Mouse (Mus musculus): Measurements from ENCODE around the gene Dnajc7.
A peak's percentile ranks its signal among the peaks of the same experiment; 100 is the strongest.
"Not testable (repeated sequence)": the region's sequence is repeated elsewhere in the genome, so short reads cannot be mapped to it uniquely, and the experiment has no call there.

Gene Dnajc7

GRCm38 (mm10) chr11:100619982-100620381 lies at the start of gene Dnajc7:
Gene Dnajc7, minus strand, starts transcription at chr11:100620168.
- no peak for DNase-seq (ENCODE audit: extremely low read depth, low read depth)

DNA sequence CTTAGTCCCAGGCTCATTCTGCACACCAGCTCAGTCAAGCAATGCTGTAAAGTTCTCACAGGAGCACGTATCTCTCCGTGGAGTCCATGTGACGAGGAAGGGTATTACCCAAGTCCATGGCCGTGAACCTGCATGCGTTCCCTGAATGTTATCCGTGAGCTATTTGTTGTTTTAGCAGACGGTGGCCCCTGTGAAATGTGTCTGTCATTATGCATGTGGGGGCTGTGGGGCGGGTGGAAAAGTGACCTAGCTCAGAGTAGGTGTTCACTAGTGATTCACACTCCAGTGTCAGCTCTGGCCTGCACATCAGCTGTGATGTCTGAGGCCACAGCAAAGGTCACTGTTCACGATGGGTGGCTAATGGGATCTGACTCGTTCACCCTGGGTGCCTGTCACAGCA lies 39.8 kb upstream of the Dnajc7 start:
- DNase-seq (ENCODE audit: extremely low read depth, low read depth): no peak

DNA sequence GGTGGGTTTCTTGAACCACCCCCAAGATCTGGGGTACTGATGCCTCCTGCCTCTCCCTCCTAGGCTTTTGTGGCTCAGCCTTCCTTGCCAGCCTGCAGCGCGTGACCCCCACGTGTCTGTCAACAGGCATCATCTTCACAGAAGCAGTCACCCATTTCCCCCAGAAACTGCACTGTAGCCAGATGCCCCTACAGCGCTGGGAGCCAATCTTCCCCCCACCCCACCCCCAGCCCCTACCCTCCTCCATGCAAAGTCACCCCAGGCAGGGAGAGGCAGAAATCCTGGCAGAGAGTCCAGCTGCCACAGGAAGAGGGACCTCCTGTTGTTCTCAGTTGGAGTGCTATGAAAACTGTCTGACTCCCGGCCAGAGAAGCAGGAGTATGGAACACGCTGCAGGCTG lies 36.5 kb upstream of the Dnajc7 start:
- DNase-seq (ENCODE audit: extremely low read depth, low read depth): no peak

DNA sequence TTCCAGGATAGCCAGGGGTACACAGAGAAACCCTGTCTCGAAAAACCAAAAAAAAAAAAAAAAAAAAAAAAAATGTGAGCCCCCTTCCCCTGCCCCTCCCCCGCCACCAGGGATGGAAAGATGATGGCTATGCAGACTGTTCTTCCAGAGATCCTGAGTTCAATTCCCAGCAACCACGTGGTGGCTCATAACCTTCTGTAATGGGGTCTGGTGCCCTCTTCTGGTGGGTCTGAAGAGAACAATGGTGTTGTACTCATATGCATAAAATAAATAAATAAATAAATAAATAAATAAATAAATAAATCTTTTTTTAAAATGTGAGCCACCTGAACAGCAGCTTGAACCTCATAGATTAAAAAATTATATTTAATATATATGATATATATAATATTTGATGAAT lies 35.6 kb upstream of the Dnajc7 start:
- not testable (repeated sequence) for DNase-seq (ENCODE audit: extremely low read depth, low read depth)

DNA sequence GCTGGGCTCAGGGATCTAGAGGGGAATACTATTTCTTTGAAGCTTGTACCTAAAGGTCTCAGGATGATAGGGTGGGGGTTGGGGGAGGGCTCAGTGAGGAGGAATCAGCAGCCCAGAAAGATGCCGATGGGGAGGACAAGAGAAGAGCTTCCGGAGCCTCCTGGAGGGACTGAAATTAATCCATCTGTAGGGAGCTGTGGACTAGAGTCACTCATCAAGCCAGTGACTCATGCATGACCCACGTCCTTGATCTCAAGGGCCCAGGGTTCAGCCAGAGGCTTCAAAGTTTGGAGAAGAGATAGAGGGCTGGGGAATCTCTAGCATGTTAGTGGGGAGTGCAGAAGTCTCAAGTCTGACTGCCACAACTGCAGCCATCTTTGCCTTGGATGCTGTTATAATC lies 31.8 kb upstream of the Dnajc7 start:
- DNase-seq (ENCODE audit: extremely low read depth, low read depth): no peak

- no peak for DNase-seq (ENCODE audit: extremely low read depth, low read depth)
These were observed 31.2 kb upstream of the Dnajc7 start for GRCm38 (mm10) chr11:100651205-100651604.

DNA sequence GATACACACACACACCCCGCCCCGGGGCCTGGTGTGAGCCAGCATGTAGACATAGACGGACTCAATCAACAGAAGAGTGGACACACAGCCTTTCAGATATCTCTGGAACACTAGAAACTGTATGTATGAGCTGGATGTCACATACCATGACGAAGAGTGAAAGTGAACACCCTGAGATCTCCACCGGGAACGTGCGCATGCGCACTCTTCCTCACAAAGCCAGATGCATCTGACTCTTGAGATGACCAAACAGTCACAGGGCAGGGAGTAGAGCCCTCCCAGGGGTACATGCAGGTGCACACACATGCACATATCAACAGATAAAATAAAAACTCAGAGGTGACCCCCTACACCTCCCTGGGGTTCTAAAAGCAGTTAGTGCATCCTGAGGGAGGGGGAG lies 28.4 kb upstream of the Dnajc7 start:
- DNase-seq (ENCODE audit: extremely low read depth, low read depth): no peak

DNA sequence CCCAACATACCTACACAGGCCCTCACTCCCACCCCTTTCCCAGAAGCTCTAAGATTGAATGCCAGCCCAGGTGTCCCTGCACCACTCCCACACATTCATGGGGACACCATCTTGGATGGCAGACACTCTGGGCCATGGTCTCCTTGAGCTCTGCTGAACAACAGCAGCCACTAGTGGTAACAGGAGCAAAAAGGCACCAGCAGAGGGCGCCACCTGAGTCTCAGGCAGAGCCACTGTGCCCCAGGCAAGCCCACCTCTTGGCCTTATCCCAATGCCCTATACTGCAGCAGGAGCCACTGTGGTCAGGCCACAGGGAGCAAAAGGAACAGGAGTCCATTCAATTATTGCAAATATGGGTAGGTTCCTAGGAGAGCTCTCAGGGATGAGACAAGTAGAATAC lies 26.3 kb upstream of the Dnajc7 start:
- no peak for DNase-seq (ENCODE audit: extremely low read depth, low read depth)

GRCm38 (mm10) chr11:100643612-100644575 lies 23.9 kb upstream of the Dnajc7 start:
- no peak for DNase-seq (ENCODE audit: extremely low read depth, low read depth)

DNA sequence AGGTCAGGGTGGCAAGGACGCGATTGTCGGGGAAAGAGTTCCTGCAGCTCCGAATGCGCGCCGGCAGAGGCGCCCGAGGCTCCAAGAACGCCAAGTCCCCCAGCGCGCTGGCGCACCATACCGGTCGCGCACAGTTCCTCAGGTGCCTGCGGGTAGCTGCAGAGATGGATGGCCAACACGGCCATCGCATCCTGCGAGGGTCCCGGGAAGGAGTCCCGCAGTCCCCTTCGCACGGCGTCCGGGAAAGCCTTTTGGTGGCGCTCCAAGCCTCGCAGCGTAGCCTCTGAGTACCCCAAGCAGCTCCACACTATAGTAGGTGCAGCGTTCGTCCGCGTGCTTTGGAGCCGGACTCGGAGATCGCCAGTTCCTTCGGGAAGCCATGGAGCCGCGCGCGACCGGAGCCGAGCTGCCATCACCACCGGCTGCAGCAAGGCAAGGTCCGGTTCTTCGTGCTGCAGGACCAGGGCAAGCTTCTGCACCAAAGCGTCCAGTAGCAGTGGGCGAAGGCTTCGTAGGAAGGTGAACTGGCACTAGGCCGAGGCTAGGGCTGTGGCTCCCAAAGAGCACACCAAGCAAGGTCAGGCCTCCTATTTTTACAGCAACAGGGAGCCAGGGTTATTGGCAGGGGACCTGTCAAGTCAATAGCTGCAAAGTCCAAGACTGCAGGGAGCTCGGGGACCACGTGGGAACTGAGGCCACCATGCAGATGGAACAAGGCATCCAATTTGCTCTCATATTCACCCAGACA lies 20.4 kb upstream of the Dnajc7 start:
- DNase-seq (ENCODE audit: extremely low read depth, low read depth): no peak

DNA sequence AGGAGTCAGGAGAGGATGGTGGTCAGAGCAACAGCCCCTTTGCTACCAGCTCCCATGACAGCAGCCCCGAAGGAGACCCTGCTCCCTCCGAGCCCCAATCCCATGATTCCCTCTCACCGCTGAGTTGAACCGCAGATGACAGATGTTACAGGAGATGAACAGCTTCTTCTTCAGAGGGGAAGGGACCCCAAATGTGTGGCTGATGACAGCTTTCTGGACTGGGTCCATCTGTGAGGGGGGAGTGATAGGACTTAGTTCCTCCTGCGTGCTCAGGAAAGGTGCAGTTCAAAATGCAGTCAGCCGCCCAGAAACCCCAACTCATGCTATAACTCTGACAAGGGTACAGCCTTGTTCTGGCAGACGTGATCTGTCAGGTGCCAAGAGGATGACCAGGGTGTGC lies 14.6 kb upstream of the Dnajc7 start:
- peak; percentile 97 for DNase-seq (ENCODE audit: extremely low read depth, low read depth)

DNA sequence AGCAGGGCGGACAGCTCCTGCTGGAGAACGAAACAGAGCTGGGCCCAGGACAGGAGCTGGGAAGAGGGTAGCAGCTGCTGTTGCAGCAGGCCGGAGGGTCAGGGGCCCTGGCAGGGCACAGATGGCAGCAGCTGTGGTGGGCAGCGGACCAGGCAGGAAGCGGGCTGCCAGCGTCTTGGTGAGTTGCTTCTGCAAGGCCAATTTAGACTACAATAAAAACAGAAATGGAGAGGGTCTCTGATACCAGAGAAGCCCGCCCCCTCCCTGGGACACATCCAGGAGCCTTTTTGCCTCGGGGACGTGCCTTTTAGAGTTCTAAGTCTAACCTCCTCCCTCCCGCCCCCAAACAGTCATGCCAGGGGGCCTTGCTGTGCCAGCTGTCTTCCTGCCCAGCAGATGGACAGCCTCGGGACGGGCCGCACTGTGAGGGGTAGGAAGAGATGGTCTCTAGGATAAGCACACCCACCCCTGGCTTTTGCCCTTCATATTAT lies 8.9 kb upstream of the Dnajc7 start:
- no peak for DNase-seq (ENCODE audit: extremely low read depth, low read depth)

DNA sequence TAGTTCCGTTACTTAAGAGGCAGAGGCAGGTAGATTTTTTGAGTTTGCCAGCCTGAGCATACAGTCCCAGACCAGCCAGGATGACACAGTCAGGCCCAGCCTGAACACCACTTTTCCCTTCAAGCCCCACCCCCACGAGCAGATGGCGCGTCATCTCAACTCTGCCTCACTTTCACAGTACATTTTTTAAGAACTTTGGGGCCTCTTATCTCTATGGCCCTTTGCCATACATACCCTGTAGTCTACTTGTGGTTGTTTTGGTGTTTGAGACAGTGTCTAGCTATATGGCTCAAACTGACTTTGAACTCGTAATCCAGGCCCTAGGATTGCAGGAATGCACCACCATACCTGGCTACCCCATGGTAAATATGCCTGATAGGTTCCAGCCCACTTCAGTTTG lies 8.1 kb upstream of the Dnajc7 start:
- DNase-seq (ENCODE audit: extremely low read depth, low read depth): peak; percentile 80

GRCm38 (mm10) chr11:100626701-100627195 lies 6.8 kb upstream of the Dnajc7 start:
- peak; percentile 78 for DNase-seq (ENCODE audit: extremely low read depth, low read depth)

GRCm38 (mm10) chr11:100625754-100626700 lies 6.1 kb upstream of the Dnajc7 start:
- DNase-seq (ENCODE audit: extremely low read depth, low read depth): no peak

- peak; percentile 93 for DNase-seq (ENCODE audit: extremely low read depth, low read depth)
These were observed 3.9 kb upstream of the Dnajc7 start for GRCm38 (mm10) chr11:100623867-100624266.

- DNase-seq (ENCODE audit: extremely low read depth, low read depth): peak; percentile 87
These were observed 2.7 kb upstream of the Dnajc7 start for GRCm38 (mm10) chr11:100622714-100623113.

DNA sequence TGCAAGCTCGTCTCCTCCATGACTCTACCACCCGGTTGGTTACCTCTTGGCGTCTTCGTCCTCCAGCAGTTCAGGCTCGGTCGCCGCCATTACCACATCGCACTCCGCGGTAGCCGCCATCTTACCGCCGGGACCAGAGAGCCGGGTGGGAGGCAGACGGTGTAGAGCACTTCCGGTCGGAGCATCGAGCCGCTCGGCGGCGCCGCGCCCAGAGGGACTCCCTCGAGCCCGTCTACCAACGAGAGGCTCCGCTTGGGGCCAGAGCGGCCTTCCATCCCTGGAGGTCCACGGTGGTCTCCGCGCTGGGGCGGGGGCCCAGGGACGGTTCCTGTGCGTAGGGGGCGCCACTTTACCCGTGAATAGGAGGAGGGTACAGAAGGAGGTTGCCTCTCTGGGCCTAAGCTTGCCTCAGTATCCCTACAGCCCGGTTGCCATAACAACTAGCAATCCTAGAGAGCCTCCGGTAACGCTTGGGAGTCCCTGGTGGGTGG lies 438 bp downstream of the Dnajc7 start:
- DNase-seq (ENCODE audit: extremely low read depth, low read depth): peak; percentile 81

DNA sequence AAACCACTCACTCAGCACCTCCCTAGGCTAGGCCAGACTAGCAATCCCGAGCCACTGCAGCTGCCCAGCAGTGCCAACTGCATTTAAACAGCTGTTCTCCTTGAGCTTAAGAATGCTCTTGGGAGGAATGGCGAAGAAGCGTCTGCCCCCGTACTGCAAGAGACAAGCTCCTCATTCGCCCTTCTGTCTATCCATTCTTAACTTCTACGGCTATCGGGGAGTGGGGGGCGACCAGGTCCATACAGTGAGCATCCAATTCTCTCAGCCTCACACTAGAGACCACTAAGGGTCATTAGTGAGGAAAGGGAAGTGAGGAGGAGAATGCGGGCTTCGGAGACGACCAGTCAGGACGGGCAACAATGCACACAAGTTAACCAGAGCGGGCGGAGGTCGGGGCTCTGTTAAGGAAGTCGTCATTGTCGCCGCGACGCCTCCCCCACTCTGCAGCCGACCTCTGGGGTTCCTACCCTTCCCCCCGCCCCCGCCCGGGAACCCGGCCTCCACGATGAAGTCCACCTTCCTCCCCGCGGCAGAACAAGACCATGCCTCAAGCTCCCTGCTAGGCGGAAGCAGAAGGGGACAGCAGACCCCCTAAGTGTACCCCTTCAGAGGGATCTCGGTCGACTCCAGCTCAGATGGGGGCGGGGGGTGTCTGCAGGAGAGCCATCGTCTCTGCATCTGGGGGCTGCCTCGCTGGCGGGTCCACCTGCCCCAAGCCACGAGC lies 1.0 kb downstream of the Dnajc7 start, which contains the start of gene Nkiras2:
Gene Nkiras2 (plus strand): TSS at position 484 of the 724 bp plus-strand sequence.
- peak; percentile 74 for DNase-seq (ENCODE audit: extremely low read depth, low read depth)

DNA sequence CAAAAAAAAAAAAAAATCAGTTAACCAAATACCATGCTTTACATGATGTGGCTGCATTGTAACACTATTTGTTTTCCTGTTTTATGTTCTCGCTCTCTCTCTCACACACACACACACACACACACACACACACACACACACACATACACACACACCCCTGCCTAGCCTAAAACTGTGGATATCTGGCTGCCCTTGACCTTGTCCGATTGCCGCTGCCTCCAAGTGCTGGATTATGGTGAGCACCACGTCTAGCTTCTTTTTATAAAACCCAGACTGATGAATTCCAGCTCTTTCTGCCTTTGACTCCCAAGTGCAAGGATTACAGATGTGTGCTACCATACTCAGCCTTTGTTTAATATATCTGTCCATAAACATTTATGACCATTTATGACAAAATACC lies 2.5 kb downstream of the Dnajc7 start:
- DNase-seq (ENCODE audit: extremely low read depth, low read depth): no peak
